Mouse (Mus musculus) erythroblast, embryonic 14.5 days (primary cell): Measurements from ENCODE around the gene Rassf9. TPM values are rescaled to one million over a fixed set of nuclear protein-coding genes. Genes with fewer than 3 reads are reported as not detected.

ENCODE experiments used
- H3K27me3 ChIP-seq: 2 replicates; pipeline ENCODE4 v1.6.1; 2012; ENCODE audit warnings: inconsistent platforms; ENCODE audit not compliant: control insufficient read depth
- H3K36me3 ChIP-seq: 2 replicates; pipeline ENCODE4 v1.6.1; 2012; ENCODE audit warnings: mild to moderate bottlenecking, inconsistent platforms; ENCODE audit not compliant: control insufficient read depth
- H3K4me1 ChIP-seq: 2 replicates; pipeline ENCODE4 v1.6.1; 2012; ENCODE audit warnings: inconsistent platforms; ENCODE audit not compliant: control insufficient read depth
- H3K4me3 ChIP-seq: replicated peaks from 2 replicates; pipeline ENCODE3; 2012; ENCODE audit warnings: moderate library complexity, mild to moderate bottlenecking, inconsistent platforms
- H3K9me3 ChIP-seq: 2 replicates; pipeline ENCODE4 v1.6.1; 2012; ENCODE audit warnings: low read length, inconsistent platforms, mixed read lengths; ENCODE audit not compliant: control insufficient read depth
- GATA1 ChIP-seq: IDR thresholded peaks from 2 replicates; pipeline ENCODE4 v1.6.1; 2012; ENCODE audit warnings: low read length, inconsistent platforms, mixed read lengths
- TAL1 ChIP-seq: IDR thresholded peaks from 3 replicates; pipeline ENCODE4 v1.6.1; 2012; ENCODE audit warnings: low read length, inconsistent platforms, mixed read lengths
- polyA plus RNA-seq: library from polyadenylated mRNA; stranded (reverse); fragments of >175 nt; gene quantifications from 2 replicates; pipeline ENCODE4 v1.2.3, GENCODE M21; 2012

Rassf9 gene
- polyA plus RNA-seq, 1 experiment = not detected

DNA sequence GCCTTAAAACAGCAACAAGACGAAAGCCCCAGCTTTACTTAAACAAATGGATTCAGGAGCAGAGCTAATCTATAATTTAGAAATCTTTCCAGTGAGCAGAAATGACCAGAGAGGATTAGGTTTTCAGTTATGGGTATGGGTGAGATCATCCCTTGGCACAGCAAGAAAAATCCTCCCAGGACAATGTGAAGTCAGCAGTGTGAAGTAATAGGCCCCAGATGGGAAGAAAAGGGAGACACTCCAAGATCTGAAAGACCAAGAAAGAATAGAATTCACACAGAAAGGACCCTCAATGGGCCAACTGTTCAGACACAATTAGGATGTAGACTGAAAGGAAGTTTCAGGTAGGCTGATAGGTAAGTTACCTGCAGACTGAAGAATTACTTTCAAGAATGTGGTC, 50.5 kb downstream of the Rassf9 start:
- Histone ChIP-seq H3K4me1 (no peaks in the 10 kb centered on the region), H3K9me3 (no peaks in the 10 kb centered on the region), H3K36me3 (no peaks in the 10 kb centered on the region), H3K27me3 (no peaks in the 10 kb centered on the region), H3K4me3 (no peak overlapping the region)
- TF ChIP-seq GATA1 (no peak), TAL1 (no peak)

DNA sequence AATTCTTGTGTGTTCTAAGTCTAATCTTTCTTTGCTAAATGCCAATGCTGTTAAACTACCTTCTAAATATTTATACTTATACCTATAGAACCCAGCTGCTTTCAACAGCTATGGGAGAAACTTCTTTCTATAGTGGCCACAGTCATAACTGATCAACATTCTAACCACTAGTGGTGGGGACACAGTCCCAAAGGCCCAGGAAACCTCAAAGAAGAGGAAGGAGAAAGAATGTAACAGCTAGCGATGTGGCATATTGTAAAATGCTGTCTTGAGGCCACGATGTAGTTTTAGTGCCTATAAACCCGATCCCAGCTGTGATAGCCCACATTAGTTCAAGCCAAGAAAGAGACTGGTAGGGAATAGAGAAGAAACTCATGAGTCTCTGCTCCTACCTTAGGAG, 65.9 kb downstream of the Rassf9 start:
- Histone ChIP-seq H3K4me1 (no peaks in the 10 kb centered on the region), H3K36me3 (no peaks in the 10 kb centered on the region), H3K27me3 (no peaks in the 10 kb centered on the region), H3K9me3 (no peaks in the 10 kb centered on the region), H3K4me3 (no peak overlapping the region)
- no peak for TF ChIP-seq TAL1
- no peak for TF ChIP-seq GATA1

DNA sequence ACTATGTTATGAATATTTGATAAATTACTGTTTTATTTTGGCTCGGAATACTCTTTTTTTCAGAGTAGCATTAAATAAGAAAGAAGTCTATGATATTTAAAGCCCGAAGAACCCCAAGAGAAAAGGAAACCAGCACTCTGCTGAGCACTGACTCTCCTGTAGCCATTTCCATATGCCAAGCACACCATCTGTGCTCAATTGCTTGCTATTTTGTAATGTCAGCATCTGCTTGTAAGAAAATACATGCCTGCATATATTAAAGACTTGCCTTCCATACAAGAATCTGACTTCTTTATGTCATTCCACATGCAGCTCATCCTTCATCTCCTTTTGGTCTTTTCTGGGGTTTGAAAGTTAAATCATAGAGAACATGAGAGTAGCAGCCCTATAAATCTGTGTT, 82.3 kb downstream of the Rassf9 start:
- no peaks in the 10 kb centered on the region for H3K4me1 ChIP-seq
- no peaks in the 10 kb centered on the region for H3K27me3 ChIP-seq
- no peaks in the 10 kb centered on the region for H3K9me3 ChIP-seq
- no peak overlapping the region for H3K4me3 ChIP-seq
- TF ChIP-seq TAL1 = no peak
- TF ChIP-seq GATA1 = no peak
- no peaks in the 10 kb centered on the region for H3K36me3 ChIP-seq

Other genes starting within 250 kb of the Rassf9 start
- gene Nts, start 21.7 kb upstream of the Rassf9 start, polyA plus RNA-seq = not detected in 2 replicates